Mouse (Mus musculus) forebrain, postnatal 0 days (tissue): Measurements from ENCODE around the gene Phgr1. TPM values are rescaled to one million over a fixed set of nuclear protein-coding genes. Genes with fewer than 3 reads are reported as not detected.

Source experiments
- ATAC-seq: fragments of 200-750 bp; cut with Nextera tagmentation; 2 replicates; pipeline ENCODE4 v1.8.0; 2017; ENCODE audit warnings: mild to moderate bottlenecking, moderate library complexity
- DNase-seq: peaks from one replicate; pipeline ENCODE4 v3.0.0-alpha.2; 2015
- H3K27ac ChIP-seq: fragments of 300-500 bp; sonication (generic); 2 replicates; pipeline ENCODE4 v1.5.1; 2014; ENCODE audit warnings: low read depth, mild to moderate bottlenecking, antibody characterized with exemption, low read length, moderate library complexity, mixed read lengths
- H3K27me3 ChIP-seq: fragments of 300-500 bp; sonication (generic); 2 replicates; pipeline ENCODE4 v1.6.1; 2014; ENCODE audit warnings: mild to moderate bottlenecking, low read length, mixed read lengths; ENCODE audit not compliant: insufficient read depth
- H3K36me3 ChIP-seq: fragments of 300-500 bp; sonication (generic); 2 replicates; pipeline ENCODE4 v1.6.1; 2014; ENCODE audit warnings: mild to moderate bottlenecking, moderate library complexity; ENCODE audit not compliant: insufficient read depth
- H3K4me1 ChIP-seq: fragments of 300-500 bp; sonication (generic); 2 replicates; pipeline ENCODE4 v1.6.1; 2014; ENCODE audit warnings: antibody characterized with exemption; ENCODE audit not compliant: insufficient read depth
- H3K4me2 ChIP-seq: fragments of 300-500 bp; sonication (generic); 2 replicates; pipeline ENCODE4 v1.6.1; 2014; ENCODE audit warnings: low read depth, mild to moderate bottlenecking, moderate library complexity
- H3K4me3 ChIP-seq: fragments of 300-500 bp; sonication (generic); 2 replicates; pipeline ENCODE4 v1.5.1; 2014; ENCODE audit warnings: low read depth, low read length, mixed read lengths
- H3K9ac ChIP-seq: fragments of 300-500 bp; sonication (generic); 2 replicates; pipeline ENCODE4 v1.6.1; 2014; ENCODE audit warnings: mild to moderate bottlenecking
- H3K9me3 ChIP-seq: fragments of 300-500 bp; sonication (generic); 2 replicates; pipeline ENCODE4 v1.6.1; 2016; ENCODE audit warnings: low read length
- CTCF ChIP-seq: sonication (generic); IDR thresholded peaks from 2 replicates; pipeline ENCODE4 v1.5.1; 2016; ENCODE audit warnings: antibody characterized with exemption, control low read depth, low read depth
- WGBS: fragments of 180-500 bp; shearing (Covaris S2); extraction: QIAGEN DNeasy Blood & Tissue Kit; methylation state at CpG from one replicate; pipeline ENCODE4 v1.1.7; 2014; 5-methylcytosine and 5-hydroxymethylcytosine counted together
- polyA plus RNA-seq: library from polyadenylated mRNA; unstranded; fragments of >200 nt; fragmentation: Nextera tagmentation; extraction: Ambion mirVana; gene quantifications from 2 replicates; pipeline ENCODE4 v1.2.1, GENCODE M21; 2015
- total RNA-seq: library from RNA; depleted of rRNA; stranded (reverse); fragments of >200 nt; gene quantifications from 2 replicates; pipeline ENCODE4 v1.2.3, GENCODE M21; 2014

The Phgr1 gene
- total and polyA plus RNA-seq, 2 experiments from 2014 or later = not detected

DNA sequence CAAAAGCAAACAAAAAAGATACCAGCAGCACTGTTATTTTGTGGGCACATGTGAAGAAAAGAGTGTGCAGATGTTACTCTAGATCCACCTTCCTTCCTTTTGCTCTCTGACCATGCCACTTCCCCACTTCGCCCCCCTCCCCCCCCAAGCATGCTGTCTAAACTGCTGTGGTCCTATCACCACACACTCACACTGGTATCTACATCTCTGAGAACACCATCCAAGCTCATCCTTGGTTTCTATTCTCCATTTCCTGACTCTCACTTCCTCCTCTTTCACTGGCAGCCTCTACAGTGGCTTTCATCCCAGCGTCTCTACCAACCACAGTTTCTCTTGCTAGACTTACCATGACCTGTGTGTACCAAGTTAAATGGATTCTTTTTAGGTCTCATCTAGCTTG is 31.9 kb downstream of the Phgr1 start:
- WGBS = 84% methylated on average over 2 of the region's 2 CpGs
- Histone ChIP-seq H3K9ac (no peak overlapping the region), H3K4me3 (no peak overlapping the region), H3K4me1 (no peaks in the 10 kb centered on the region), H3K27ac (no peak overlapping the region), H3K9me3 (no peaks in the 10 kb centered on the region), H3K4me2 (no peak overlapping the region), H3K36me3 (no peaks in the 10 kb centered on the region), H3K27me3 (no peaks in the 10 kb centered on the region)
- TF ChIP-seq CTCF = no peak
- DNase-seq (no peak), ATAC-seq (no peak)

DNA sequence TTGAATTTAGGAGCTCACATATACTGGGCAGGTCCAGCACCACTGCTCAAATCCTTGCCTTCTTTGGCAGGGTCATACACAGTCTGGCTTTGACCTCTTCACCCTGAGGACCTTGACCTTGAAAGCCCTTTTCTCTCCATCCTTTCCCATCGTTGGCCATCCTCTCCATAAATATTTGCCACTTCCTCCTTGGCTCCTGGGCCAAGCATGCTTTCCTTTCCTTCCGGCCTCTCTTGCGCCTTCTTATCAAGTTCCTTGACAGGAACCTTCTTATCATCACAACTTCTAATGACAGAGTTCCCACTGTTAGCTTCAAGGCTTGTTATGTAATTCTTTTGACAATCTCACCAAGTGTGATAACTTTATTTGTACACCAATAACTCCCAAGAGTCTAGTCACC is 32.6 kb downstream of the Phgr1 start:
- WGBS = 84% methylated on average over 3 of the region's 3 CpGs
- no peak overlapping the region for H3K4me2 ChIP-seq

DNA sequence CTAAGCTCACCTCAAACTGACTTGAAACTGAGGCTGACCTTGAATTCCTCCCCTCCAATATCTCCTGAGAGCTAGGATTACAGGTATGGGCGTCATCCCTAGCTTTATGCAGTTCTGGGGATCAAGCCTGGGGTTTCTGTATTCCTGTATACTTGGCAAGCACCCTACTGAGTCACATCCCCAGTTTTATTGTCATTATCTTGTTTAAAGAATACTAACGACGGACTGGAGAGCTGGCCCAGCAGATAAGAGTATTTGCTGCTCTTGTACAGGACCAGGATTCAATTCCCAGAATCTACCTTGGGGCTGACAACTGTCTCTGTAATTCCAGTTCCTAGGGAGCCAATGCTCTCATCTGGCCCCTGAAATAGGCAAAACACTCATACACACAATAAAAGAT is 33.2 kb downstream of the Phgr1 start:
- no peak for ATAC-seq

More for the DNA sequence above, 32.6 kb downstream of the Phgr1 start:
- Histone ChIP-seq H3K27ac (no peak overlapping the region), H3K9me3 (no peaks in the 10 kb centered on the region), H3K4me3 (no peak overlapping the region), H3K27me3 (no peaks in the 10 kb centered on the region), H3K4me1 (no peaks in the 10 kb centered on the region), H3K36me3 (no peaks in the 10 kb centered on the region), H3K9ac (no peak overlapping the region)
- TF ChIP-seq CTCF = no peak
- no peak for ATAC-seq
- no peak for DNase-seq

DNA sequence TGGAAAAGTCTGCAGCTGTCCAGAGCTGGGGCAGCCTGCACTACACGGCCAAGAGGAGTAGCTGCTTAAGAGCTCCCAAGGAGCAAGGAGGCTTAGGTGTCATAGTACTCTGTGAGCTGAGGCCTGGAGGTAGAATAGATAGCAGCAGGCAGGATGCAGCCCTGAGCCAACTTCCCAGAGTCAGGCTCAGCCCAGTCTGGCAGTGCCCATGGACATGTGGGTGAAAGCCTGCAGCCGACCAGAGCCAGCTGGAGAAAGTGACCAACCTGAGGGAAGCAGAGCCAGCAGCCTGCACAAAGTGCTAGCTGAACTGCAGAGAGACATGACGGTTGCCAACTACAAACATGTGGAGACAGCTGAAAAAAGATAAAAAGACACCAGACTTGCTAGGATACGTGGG is 34.3 kb downstream of the Phgr1 start:
- ATAC-seq (no peak), DNase-seq (no peak)
- H3K9ac ChIP-seq = no peak overlapping the region
- no peak overlapping the region for H3K4me3 ChIP-seq
- 67% methylated on average over 4 of the region's 4 CpGs for WGBS
- no peaks in the 10 kb centered on the region for H3K9me3 ChIP-seq
- H3K27ac ChIP-seq = no peak overlapping the region
- TF ChIP-seq CTCF = no peak
- no peaks in the 10 kb centered on the region for H3K4me1 ChIP-seq
- H3K36me3 ChIP-seq = no peaks in the 10 kb centered on the region
- no peaks in the 10 kb centered on the region for H3K27me3 ChIP-seq
- H3K4me2 ChIP-seq = no peak overlapping the region

More for the DNA sequence above, 33.2 kb downstream of the Phgr1 start:
- no peaks in the 10 kb centered on the region for H3K36me3 ChIP-seq
- no peak overlapping the region for H3K9ac ChIP-seq
- H3K27ac ChIP-seq = no peak overlapping the region
- TF ChIP-seq CTCF = no peak
- no peaks in the 10 kb centered on the region for H3K27me3 ChIP-seq
- WGBS = 37% methylated on average over 3 of the region's 3 CpGs
- DNase-seq = no peak
- no peaks in the 10 kb centered on the region for H3K4me1 ChIP-seq
- no peak overlapping the region for H3K4me2 ChIP-seq
- H3K4me3 ChIP-seq = no peak overlapping the region
- H3K9me3 ChIP-seq = no peaks in the 10 kb centered on the region

DNA sequence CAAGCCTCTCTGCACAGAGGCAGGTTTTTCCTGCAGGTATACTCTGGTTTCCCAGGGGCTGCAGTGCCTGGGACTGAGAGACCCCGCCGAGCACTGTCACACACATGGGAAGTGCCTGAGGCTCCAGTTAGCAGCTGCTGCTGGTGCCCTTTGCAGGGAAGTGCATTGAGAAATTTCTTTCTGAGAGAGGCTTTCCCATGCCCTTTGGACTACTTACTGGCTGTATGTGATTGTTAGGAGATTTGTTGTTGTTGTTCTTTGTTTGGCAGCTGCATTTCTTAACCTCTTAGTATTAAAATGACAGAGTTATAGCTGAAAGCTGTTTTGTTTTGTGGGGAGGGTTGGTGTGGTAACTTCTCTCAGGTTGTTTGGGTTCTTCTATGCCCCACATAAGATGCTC is 38.3 kb downstream of the Phgr1 start:
- Histone ChIP-seq H3K27me3 (no peaks in the 10 kb centered on the region), H3K4me1 (no peaks in the 10 kb centered on the region), H3K4me2 (no peak overlapping the region), H3K4me3 (no peak overlapping the region), H3K27ac (no peak overlapping the region), H3K9ac (no peak overlapping the region), H3K9me3 (no peaks in the 10 kb centered on the region), H3K36me3 (no peaks in the 10 kb centered on the region)
- TF ChIP-seq CTCF = no peak
- no peak for DNase-seq
- ATAC-seq = no peak
- WGBS = 27% methylated on average over 2 of the region's 2 CpGs

DNA sequence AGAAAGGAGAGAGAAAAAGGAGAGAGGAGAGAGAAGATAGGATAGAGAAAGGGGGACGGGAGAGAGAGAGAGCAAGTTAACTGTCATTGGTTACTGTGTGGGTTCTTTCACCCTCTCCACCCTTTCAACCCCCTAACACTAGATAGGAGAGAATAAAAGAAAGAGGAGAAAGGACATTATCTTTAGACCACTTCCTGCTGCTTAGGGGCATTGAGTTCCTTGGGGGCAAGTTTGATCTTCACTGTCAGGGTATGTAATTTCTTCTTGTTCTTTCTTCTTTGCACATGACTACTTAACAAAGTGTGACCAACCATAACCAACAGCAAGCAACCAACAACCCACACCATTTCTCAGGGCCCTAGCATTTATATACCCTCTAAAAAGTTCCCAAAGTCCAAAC is 40.2 kb downstream of the Phgr1 start:
- H3K27me3 ChIP-seq = no peaks in the 10 kb centered on the region
- H3K36me3 ChIP-seq = no peaks in the 10 kb centered on the region
- H3K4me1 ChIP-seq = no peaks in the 10 kb centered on the region
- TF ChIP-seq CTCF = no peak
- H3K4me3 ChIP-seq = no peak overlapping the region
- WGBS = 74% methylated on average over 1 of the region's 1 CpGs
- H3K27ac ChIP-seq = no peak overlapping the region
- no peak overlapping the region for H3K9ac ChIP-seq
- ATAC-seq = no peak
- no peak for DNase-seq
- no peaks in the 10 kb centered on the region for H3K9me3 ChIP-seq
- H3K4me2 ChIP-seq = no peak overlapping the region

DNA sequence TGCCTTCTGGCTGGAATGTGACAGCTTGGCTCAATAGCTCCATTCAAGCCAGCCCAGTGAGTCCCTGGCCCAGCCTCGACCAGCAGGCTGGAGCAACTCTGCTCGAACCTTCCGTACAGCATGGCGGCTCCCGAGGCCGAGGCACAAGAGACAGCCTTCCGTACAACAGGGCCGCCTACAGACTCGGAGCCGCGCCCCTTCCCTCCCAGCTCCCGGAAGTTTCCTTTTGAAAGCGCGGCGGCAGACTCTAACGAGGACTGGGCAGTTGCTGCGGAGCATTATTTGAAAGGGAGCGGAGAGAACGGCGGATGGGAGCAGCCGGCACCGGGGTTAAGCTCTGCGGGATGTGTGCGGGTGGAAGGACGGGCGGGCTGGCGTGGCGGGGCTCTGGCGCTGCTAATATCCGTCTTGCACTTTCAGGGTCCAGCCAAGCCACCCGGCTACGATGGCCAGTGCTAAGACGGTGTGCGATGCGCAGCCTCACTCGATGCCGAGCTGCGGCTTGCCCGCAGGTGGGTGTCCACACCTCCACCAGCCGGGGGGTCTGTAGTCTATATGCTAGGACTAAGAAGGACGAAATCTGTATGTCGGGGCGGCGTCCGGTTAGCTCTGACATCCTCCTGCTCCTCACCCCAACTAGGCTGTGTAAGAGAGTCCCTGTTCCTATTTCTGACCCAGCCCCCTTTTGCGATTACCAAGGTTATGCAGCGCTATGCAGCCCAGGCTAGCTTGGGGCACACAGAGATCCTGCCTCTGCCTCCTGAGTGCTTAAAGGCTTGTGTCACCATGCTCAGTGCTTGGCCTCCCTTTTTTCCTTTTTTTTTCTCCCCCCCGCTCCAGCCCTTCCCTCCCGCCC is 41.6 kb downstream of the Phgr1 start, which contains the start of gene Knstrn:
Knstrn (plus strand) TSS at position 23 of the 856 bp plus-strand sequence.
- WGBS = 1% methylated on average over 49 of the region's 49 CpGs
- peak; percentile 99 for ATAC-seq
- no peak; the same call in 1 of the 2 replicates for TF ChIP-seq CTCF
- Histone ChIP-seq H3K27me3 (no peaks in the 10 kb centered on the region), H3K4me1 (no peaks in the 10 kb centered on the region), H3K9ac (peak within 1 kb of the TSS; percentile 43), H3K36me3 (no peaks in the 10 kb centered on the region), H3K9me3 (no peaks in the 10 kb centered on the region), H3K27ac (no peak within 1 kb of the TSS), H3K4me2 (peak within 1 kb of the TSS; percentile 96), H3K4me3 (peak within 1 kb of the TSS; percentile 61)
- peak; percentile 90 for DNase-seq
